Mouse (Mus musculus) cerebellum, postnatal 25 days (tissue): ENCODE measurements at regions not wholly inside any gene's neighbourhood (a gene's known extent, or its start where the extent isn't known, plus 50 kb on each side); places are given as distances from the start of the nearest gene placed in this dataset.

Source experiments
- DNase-seq, 2 experiments: peaks; one replicate each; pipeline ENCODE4 v3.0.0; 2021; ENCODE audit warnings: mixed read lengths in 2 of 2

GRCm38 (mm10) chr3:64205954-64206353 is 64.2 kb upstream of the Vmn2r2 start:
- peak; percentile 72 to 79 for DNase-seq

DNA sequence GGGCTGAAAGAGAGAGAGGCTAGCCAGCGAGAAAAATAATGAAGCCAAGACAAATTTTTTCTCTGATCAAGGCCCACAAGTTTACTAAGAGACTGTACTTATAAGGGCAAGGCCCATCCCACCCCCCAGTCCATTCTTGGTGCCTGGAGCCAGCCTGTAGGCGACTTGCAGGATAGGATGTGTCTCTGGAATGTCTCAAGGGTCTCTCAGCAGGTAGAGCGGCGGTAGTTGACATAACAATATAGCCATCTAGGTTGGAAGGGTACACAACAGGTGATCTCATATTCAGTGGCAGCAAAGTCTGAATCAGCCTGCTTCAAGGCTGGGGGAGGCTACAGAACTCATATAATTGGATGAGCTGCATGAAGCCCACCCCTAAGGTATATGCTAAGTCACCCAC is 61.1 kb upstream of the Vmn2r2 start:
- DNase-seq, result no peak

DNA sequence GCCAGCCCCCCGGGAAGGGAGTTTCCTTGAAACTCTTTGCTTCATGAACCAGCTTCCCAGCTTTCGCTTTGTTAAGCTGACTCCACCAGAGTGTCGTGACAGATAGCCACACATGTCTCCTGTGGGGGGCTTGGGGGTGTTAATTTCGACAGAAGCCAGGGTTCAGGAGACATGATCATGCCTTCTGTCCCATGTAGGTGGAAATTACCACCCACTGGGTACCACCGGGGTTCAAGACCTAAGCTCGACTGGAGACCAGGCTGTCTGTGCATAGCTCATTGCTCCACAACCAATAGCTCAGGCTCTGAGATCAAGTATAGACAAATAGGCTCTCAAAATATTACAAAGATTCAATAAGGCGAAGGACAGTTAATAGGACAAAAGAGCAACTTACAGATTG is 50.6 kb upstream of the Vmn2r2 start:
- no peak for DNase-seq
